Mouse (Mus musculus): Measurements from ENCODE around the gene Clspn.

DNA sequence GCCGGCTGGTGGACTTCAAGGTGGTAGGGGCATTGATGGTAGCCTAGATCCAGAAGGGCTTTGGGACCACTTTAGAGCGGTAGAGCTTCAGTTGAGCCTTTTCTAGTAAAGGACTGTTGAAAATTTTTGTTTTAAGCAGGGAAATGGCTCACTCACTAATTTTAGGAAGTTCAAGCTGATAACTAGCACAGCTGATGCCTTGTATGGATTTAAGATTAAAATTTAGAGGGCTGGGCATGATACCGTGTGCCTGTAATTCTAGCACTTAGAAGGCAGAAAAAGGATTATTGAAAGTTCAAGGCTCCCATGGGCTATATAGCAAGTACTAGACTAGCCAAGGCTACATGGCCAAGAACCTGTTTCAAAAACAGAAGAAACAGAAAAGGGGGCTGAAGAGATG is 13.0 kb downstream of the Clspn start:
- no peak for TF ChIP-seq CTCF (IDR thresholded peaks at IDR 0.05; ENCODE audit: low read depth)
- no peak for TF ChIP-seq EP300 (IDR thresholded peaks at IDR 0.05; ENCODE audit: low read depth)

All from liver, embryonic 14.5 days (tissue).